ENCODE assay signal across 15 mouse cellular contexts in genomic region chr12:17242041-17242440, GRCm38 (mm10). TPM values are rescaled to one million over a fixed set of nuclear protein-coding genes. Genes with fewer than 3 reads are reported as not detected.
DNase-seq lines count a peak whose midpoint lies in the region; ATAC-seq lines count a peak whose summit lies in the region.
"Had no signal": no experiment of that assay in that cellular context is flagged by ENCODE, and none has a peak within 500 bp of the region (broad histone marks: within the 10 kb centered on the region; RNA-seq: fewer than 3 reads in every experiment).

No protein-coding gene starts in this region.

- H3K4me3 ChIP-seq in heart, embryonic 11.5 days (ENCODE audit: low read depth, low read length) = no peak overlapping the region
- H3K4me3 ChIP-seq: intestine, embryonic 15.5 days; liver, embryonic 12.5 days; midbrain, embryonic 13.5 days; neural tube, embryonic 12.5 days had no signal

- H3K36me3 ChIP-seq in heart, embryonic 11.5 days (ENCODE audit: control insufficient read depth, insufficient read depth, low read length) = no peaks in the 10 kb centered on the region
- H3K36me3 ChIP-seq: intestine, embryonic 15.5 days; liver, embryonic 12.5 days; midbrain, embryonic 13.5 days; neural tube, embryonic 12.5 days had no signal

- peak; percentile 68 for DNase-seq in heart, adult 11 months
- DNase-seq in lung, postnatal 10 days = peak; percentile 14
- no peak for DNase-seq in lung, adult 18-20 months
- peak; percentile 17 to 62 for DNase-seq in adrenal gland, postnatal 36 days
- no peak for DNase-seq in ovary, adult 18-20 months (ENCODE audit: low spot score)
- DNase-seq: cerebellum, adult 9-11 months; heart, postnatal 10 days; lung, postnatal 4 days; right cerebral cortex, postnatal 25 days had no signal

- H3K9me3 ChIP-seq in heart, embryonic 11.5 days (replicated peaks; ENCODE audit: control insufficient read depth, low read length) = no peaks in the 10 kb centered on the region
- H3K9me3 ChIP-seq: intestine, embryonic 15.5 days; liver, embryonic 12.5 days; midbrain, embryonic 13.5 days; neural tube, embryonic 12.5 days had no signal

- H3K27ac ChIP-seq in heart, embryonic 11.5 days (ENCODE audit: low read depth, low read length) = no peak overlapping the region
- H3K27ac ChIP-seq: intestine, embryonic 15.5 days; liver, embryonic 12.5 days; midbrain, embryonic 13.5 days; neural tube, embryonic 12.5 days had no signal

- no peaks in the 10 kb centered on the region; the same call in 1 of the 2 replicates for H3K4me1 ChIP-seq in heart, embryonic 11.5 days (ENCODE audit: control insufficient read depth, insufficient read depth, low read length)
- H3K4me1 ChIP-seq: intestine, embryonic 15.5 days; liver, embryonic 12.5 days; midbrain, embryonic 13.5 days; neural tube, embryonic 12.5 days had no signal

- H3K9ac ChIP-seq in heart, embryonic 11.5 days (ENCODE audit: low read depth, low read length) = no peak overlapping the region
- H3K9ac ChIP-seq: intestine, embryonic 15.5 days; liver, embryonic 12.5 days; midbrain, embryonic 13.5 days; neural tube, embryonic 12.5 days had no signal

- H3K27me3 ChIP-seq in heart, embryonic 11.5 days (ENCODE audit: control insufficient read depth, insufficient read depth, low read length) = no peaks in the 10 kb centered on the region
- H3K27me3 ChIP-seq: intestine, embryonic 15.5 days; liver, embryonic 12.5 days; midbrain, embryonic 13.5 days; neural tube, embryonic 12.5 days had no signal

- H3K4me2 ChIP-seq in heart, embryonic 11.5 days = no peak overlapping the region
- H3K4me2 ChIP-seq: intestine, embryonic 15.5 days; liver, embryonic 12.5 days; midbrain, embryonic 13.5 days; neural tube, embryonic 12.5 days had no signal

- ATAC-seq in heart, embryonic 11.5 days (replicated peaks; ENCODE audit: insufficient number of reproducible peaks, low FRiP score, low TSS enrichment) = no peak
- ATAC-seq in monocyte, adult 5-6 weeks (replicated peaks; ENCODE audit: insufficient number of reproducible peaks, low FRiP score, low TSS enrichment, poor library complexity, severe bottlenecking) = 0 out of 2 replicates have a peak, but pooled peaks have one; percentile 40
- ATAC-seq: intestine, embryonic 15.5 days; liver, embryonic 12.5 days; midbrain, embryonic 13.5 days had no signal

RNA-seq across cellular contexts. Expression of gene Pdia6, which starts 24.3 kb away (rescaled TPM):
- 445 and 545 TPM in 2 replicates for polyA plus RNA-seq in heart, embryonic 11.5 days (2014; fragmentation: Nextera tagmentation; extraction: Ambion mirVana)
- 100 to 1,000 TPM; 187 to 216 TPM for total RNA-seq in adrenal gland, postnatal 36 days (2021)
- total RNA-seq in monocyte, adult 5-6 weeks (2017) = 231 to 298 TPM (median 241 TPM) in 3 replicates

Comparison
In these comparisons a context has a peak if more than half of its experiments do, and no peak if none do; other contexts are left out.
1. DNase-seq: peak in heart, adult 11 months (single experiment), lung, postnatal 10 days (single experiment) and adrenal gland, postnatal 36 days (2 of 2); none in lung, adult 18-20 months (0 of 2) and ovary, adult 18-20 months (single experiment).